Mouse (Mus musculus): ENCODE measurements around the gene Pnlip. TPM values are rescaled to one million over a fixed set of nuclear protein-coding genes. Genes with fewer than 3 reads are reported as not detected.

Gene Pnlip
- polyA plus RNA-seq, 1 experiment, result 1.2 TPM

DNA sequence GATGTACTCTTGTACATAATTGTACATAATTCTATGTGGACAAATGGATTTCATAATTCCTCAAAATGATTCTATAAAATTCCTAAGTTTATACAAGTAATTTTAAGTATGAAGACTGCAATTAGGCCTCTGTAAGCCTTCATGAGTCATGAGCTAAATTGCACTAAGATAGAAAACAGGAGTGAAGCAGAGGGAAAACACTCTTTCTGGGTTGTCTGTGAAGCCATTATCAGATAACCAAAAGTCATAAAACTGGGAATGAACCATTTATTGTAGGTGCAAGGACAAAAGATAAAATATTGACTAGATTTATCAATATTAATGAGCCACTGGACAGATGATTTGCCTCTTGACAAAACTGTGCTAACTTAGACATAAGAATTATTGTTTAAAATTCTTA, 68.1 kb downstream of the Pnlip start:
- no peak for DNase-seq (ENCODE audit: extremely low spot score in 1 of 2, low spot score in 1 of 2)

DNA sequence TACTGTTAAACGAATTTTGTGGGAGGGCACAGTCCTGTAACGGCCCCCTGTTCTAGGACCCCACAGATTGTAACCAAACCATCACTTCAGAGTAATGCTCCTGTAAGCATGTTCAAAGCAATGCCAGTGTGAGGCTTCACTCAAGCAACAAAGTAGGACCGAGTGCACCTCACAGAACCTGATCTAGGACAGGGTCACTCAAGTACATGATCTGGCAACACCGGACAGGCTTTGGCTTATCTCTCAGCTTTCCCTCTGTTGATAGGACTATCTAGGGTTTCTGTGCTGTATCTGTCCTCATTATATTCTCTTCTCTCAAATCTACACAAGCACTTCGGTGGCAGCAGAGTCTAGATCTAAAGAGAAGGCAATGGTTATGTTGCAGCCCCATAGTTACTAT, 74.3 kb downstream of the Pnlip start:
- DNase-seq (ENCODE audit: extremely low spot score in 1 of 2, low spot score in 1 of 2), result no peak

DNA sequence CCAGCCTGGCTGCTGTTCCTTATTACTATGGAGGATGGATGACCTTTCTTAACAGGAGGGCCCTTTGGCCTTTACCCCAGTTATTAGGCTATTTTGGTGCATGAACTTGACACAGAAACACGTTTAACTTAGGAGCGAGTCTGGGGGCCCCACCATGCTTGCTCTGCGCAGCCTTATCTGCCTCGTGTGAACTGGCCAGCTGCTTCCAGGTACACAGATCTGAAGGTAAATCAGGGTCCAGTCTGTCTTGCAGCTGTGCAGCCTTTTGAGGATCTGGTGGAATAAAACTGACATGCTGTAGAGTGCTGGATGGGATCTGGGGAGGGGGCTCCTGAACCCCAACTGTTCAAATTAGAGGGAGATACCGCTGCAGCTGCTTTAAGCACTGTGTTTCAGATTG, 75.5 kb downstream of the Pnlip start:
- no peak for DNase-seq (ENCODE audit: extremely low spot score in 1 of 2, low spot score in 1 of 2)

DNA sequence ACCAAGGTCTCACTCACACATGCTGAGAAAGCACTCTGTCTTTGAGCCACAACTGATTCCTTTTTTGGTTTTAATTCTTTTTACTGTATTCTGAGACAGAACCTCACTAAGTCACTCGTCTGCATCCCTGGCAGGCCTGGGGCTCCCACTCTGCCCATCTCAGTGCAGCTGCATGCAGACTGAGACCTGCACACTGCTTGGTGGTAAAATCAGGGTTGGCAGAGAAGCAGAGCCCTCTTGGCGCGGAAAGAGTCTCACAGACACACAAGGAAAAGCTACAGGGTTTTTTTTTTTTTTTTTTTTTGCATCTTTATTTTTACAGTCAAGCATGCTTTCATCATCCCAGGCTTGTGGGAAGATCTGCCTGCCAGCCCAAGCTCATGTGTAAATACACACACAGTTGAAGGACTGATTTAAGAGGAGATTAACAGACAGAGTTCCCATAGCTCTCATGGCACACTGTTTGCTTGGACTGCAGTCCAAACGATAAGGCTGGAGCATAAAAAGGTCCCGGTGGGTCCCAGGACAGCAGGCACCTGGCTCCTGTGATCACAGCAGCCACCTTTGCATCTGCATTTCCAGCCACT, 76.2 kb downstream of the Pnlip start, which contains the start of gene Pnliprp1:
Pnliprp1 (plus strand) TSS at position 443 of the 587 bp plus-strand sequence.
- peak in 1 of 2 experiments; percentile 9 for DNase-seq (ENCODE audit: extremely low spot score in 1 of 2, low spot score in 1 of 2)

Other genes starting within 250 kb of the Pnlip start
- 22.4 and 22.8 TPM in 2 replicates for gene Gfra1, start 196.6 kb upstream of the Pnlip start, polyA plus RNA-seq (2012; rRNA removed)
- not detected in 2 replicates for gene Ccdc172, start 140.5 kb upstream of the Pnlip start, polyA plus RNA-seq (2012; rRNA removed)
- not detected in 2 replicates for gene Pnliprp1, start 76.4 kb downstream of the Pnlip start, polyA plus RNA-seq (2012; rRNA removed)
- 0.13 and 0.14 TPM in 2 replicates for gene Pnliprp2, start 107.2 kb downstream of the Pnlip start, polyA plus RNA-seq (2012; rRNA removed)
- 0.11 and 0.16 TPM in 2 replicates for gene 1700019N19Rik, start 142.0 kb downstream of the Pnlip start, polyA plus RNA-seq (2012; rRNA removed)